Mouse (Mus musculus) retina, adult 2 months (tissue): Measurements from ENCODE around the gene Tbc1d25.
A peak's percentile ranks its signal among the peaks of the same experiment; 100 is the strongest.

Experiments
- DNase-seq: peaks from one replicate; pipeline ENCODE4 v3.0.0-alpha.2; 2012; ENCODE audit warnings: low read depth, low spot score

The Tbc1d25 gene

GRCm38 (mm10) chrX:8175504-8176385, at the start of gene Tbc1d25:
Gene Tbc1d25 (minus strand): TSS chrX:8176181.
- peak; percentile 64 for DNase-seq

GRCm38 (mm10) chrX:8223473-8223872, 47.5 kb upstream of the Tbc1d25 start:
- no peak for DNase-seq

- DNase-seq, result no peak
Observed at GRCm38 (mm10) chrX:8222678-8223421, 46.9 kb upstream of the Tbc1d25 start.

GRCm38 (mm10) chrX:8222296-8222677, 46.3 kb upstream of the Tbc1d25 start:
- no peak for DNase-seq

GRCm38 (mm10) chrX:8219651-8220050, 43.7 kb upstream of the Tbc1d25 start:
- no peak for DNase-seq

GRCm38 (mm10) chrX:8218114-8218513, 42.1 kb upstream of the Tbc1d25 start:
- DNase-seq, result no peak

- no peak for DNase-seq
Observed at GRCm38 (mm10) chrX:8217383-8217782, 41.4 kb upstream of the Tbc1d25 start.

GRCm38 (mm10) chrX:8211490-8212207, 35.7 kb upstream of the Tbc1d25 start:
- no peak for DNase-seq

GRCm38 (mm10) chrX:8209720-8210119, 33.7 kb upstream of the Tbc1d25 start:
- DNase-seq, result no peak

GRCm38 (mm10) chrX:8207224-8207623, 31.2 kb upstream of the Tbc1d25 start:
- no peak for DNase-seq

- DNase-seq, result no peak
Observed at GRCm38 (mm10) chrX:8206694-8207197, 30.8 kb upstream of the Tbc1d25 start.

GRCm38 (mm10) chrX:8206015-8206693, 30.2 kb upstream of the Tbc1d25 start, which contains the start of gene Porcn:
Gene Porcn (minus strand): TSS chrX:8206525.
- peak; percentile 50 for DNase-seq

- no peak for DNase-seq
Observed at GRCm38 (mm10) chrX:8205551-8205950, 29.6 kb upstream of the Tbc1d25 start.

- no peak for DNase-seq
Observed at GRCm38 (mm10) chrX:8205088-8205487, 29.1 kb upstream of the Tbc1d25 start.

- no peak for DNase-seq
Observed at GRCm38 (mm10) chrX:8204076-8204475, 28.1 kb upstream of the Tbc1d25 start.

- no peak for DNase-seq
Observed at GRCm38 (mm10) chrX:8203105-8203504, 27.1 kb upstream of the Tbc1d25 start.

- DNase-seq, result no peak
Observed at GRCm38 (mm10) chrX:8193419-8193723, 17.4 kb upstream of the Tbc1d25 start, which contains the start of gene Ebp. Gene Ebp (minus strand): TSS chrX:8193512.

- peak; percentile 61 for DNase-seq
Observed at GRCm38 (mm10) chrX:8192640-8193418, 16.8 kb upstream of the Tbc1d25 start.

GRCm38 (mm10) chrX:8192126-8192639, 16.2 kb upstream of the Tbc1d25 start:
- no peak for DNase-seq

GRCm38 (mm10) chrX:8182871-8183540, 7.0 kb upstream of the Tbc1d25 start:
- no peak for DNase-seq
